ENCODE assay signal across 24 mouse cellular contexts in genomic region chr2:104305722-104306121, GRCm38 (mm10).
DNase-seq lines count a peak whose midpoint lies in the region; TF ChIP-seq lines count a peak whose summit lies in the region.
"Had no signal": no experiment of that assay in that cellular context is flagged by ENCODE, and none has a peak within 500 bp of the region (broad histone marks: within the 10 kb centered on the region; RNA-seq: fewer than 3 reads in every experiment).

No protein-coding gene starts in this region.

- peak; percentile 41 to 59 for DNase-seq in cerebellum, adult 2 months
- no peak for DNase-seq in cerebellum, adult 11 months
- peak; percentile 4 for DNase-seq in gastrocnemius, adult 18-20 months (ENCODE audit: low spot score)
- no peak for DNase-seq in gastrocnemius, adult 8-10 months (ENCODE audit: low spot score in 2 of 2)
- peak; percentile 41 for DNase-seq in layer of hippocampus, adult 9-11 months
- no peak for DNase-seq in layer of hippocampus, postnatal 36 days
- DNase-seq in skeletal muscle tissue, adult 2 months (ENCODE audit: low read depth, low spot score) = peak; percentile 15
- DNase-seq: adrenal gland, postnatal 14 days; embryo, embryonic 11 days; kidney, adult 2 months; lung, embryonic 14.5 days; lung, postnatal 36 days; right cerebral cortex, postnatal 14 days; spleen, adult 18-20 months had no signal

- TF ChIP-seq CTCF in cerebellum, adult 2 months (IDR thresholded peaks at IDR 0.05; ENCODE audit: borderline replicate concordance, insufficient read depth, low read depth, low read length) = no peak

- no peak overlapping the region for H3K27ac ChIP-seq in cerebellum, adult 2 months (ENCODE audit: insufficient read depth, low read length)
- H3K27ac ChIP-seq: embryonic facial prominence, embryonic 13.5 days; heart, embryonic 10.5 days; hindbrain, embryonic 15.5 days; kidney, postnatal 0 days; limb, embryonic 15.5 days; liver, embryonic 14.5 days; midbrain, embryonic 13.5 days; neural tube, embryonic 12.5 days had no signal

- no peaks in the 10 kb centered on the region for H3K27me3 ChIP-seq in cerebellum, adult 2 months (ENCODE audit: control insufficient read depth, insufficient read depth, low read length)
- H3K27me3 ChIP-seq: embryonic facial prominence, embryonic 13.5 days; hindbrain, embryonic 15.5 days; limb, embryonic 15.5 days; midbrain, embryonic 13.5 days; neural tube, embryonic 12.5 days had no signal

- 40% methylated on average over 5 of the region's 5 CpGs for WGBS in cerebellum, adult 2 months

- no peak overlapping the region for H3K4me3 ChIP-seq in cerebellum, adult 2 months (replicated peaks; ENCODE audit: insufficient read depth, low read depth, low read length)
- H3K4me3 ChIP-seq: embryonic facial prominence, embryonic 13.5 days; erythroblast, embryonic 14.5 days; heart, embryonic 10.5 days; hindbrain, embryonic 15.5 days; limb, embryonic 15.5 days; megakaryocyte, embryonic 14.5 days; midbrain, embryonic 13.5 days; neural tube, embryonic 12.5 days had no signal

- peaks cover 26% of the 10 kb centered on the region for H3K4me1 ChIP-seq in cerebellum, adult 2 months (ENCODE audit: control insufficient read depth, insufficient read depth, low read length)
- H3K4me1 ChIP-seq: heart, embryonic 10.5 days; limb, embryonic 15.5 days; midbrain, embryonic 13.5 days; neural tube, embryonic 12.5 days had no signal

- TF ChIP-seq POLR2A in cerebellum, adult 2 months (IDR thresholded peaks at IDR 0.05; ENCODE audit: borderline replicate concordance, insufficient read depth, low read length) = no peak

Comparison
In these comparisons a context has a peak if more than half of its experiments do, and no peak if none do; other contexts are left out.
1. DNase-seq: peak in cerebellum, adult 2 months (2 of 2), gastrocnemius, adult 18-20 months (single experiment), layer of hippocampus, adult 9-11 months (single experiment) and skeletal muscle tissue, adult 2 months (single experiment); none in cerebellum, adult 11 months (single experiment), gastrocnemius, adult 8-10 months (0 of 2) and layer of hippocampus, postnatal 36 days (0 of 2).